Mouse (Mus musculus) lung, adult 18-20 months (tissue): ENCODE data around the gene Ywhag.

Experiments
- DNase-seq, 2 experiments: peaks; one replicate each; pipeline ENCODE4 v3.0.0; 2022; ENCODE audit warnings: mixed read lengths in 2 of 2

The Ywhag gene

GRCm38 (mm10) chr5:135950710-135951412, 16.4 kb upstream of the Ywhag start:
- peak; percentile 28 for DNase-seq

DNA sequence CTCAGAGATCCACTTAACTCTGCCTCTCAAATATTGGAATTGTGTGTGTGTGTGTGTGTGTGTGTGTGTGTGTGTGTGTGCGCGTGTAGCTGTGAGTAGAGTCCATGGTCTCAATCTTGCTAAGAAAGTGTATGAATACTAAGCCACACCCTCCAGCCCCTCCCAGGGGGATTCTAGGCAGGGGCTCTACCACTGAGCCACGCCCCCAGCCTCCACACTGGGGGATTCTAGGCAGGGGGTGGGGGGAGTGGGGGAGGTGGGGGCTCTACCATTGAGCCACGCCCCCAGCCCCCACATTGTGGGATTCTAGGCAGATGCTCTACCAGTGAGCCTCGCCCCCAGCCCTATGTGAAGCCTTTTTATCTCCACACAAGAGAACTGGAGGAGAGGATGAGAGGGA, 12.2 kb upstream of the Ywhag start:
- DNase-seq: no peak

- no peak for DNase-seq
Measured at GRCm38 (mm10) chr5:135945916-135946408, 11.5 kb upstream of the Ywhag start.

DNA sequence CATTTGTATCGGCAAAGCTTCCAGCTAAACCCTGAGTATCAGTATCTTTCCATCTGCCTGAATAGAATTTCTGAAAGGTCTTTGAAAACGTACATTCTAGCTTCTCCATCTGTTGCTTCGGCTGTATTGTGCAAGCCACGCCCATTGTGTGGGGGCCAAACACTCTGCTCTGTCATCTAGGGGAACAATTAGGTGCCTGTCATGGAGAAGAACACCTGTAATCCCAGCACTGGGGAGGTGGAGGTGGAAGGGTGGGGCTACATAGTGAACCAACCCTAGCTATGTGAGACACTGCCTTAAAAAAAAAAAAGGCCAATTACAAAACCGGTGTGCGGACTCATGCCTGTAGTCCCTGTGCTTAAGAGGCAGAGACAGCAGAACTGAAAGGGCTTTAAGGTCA, 8.3 kb upstream of the Ywhag start:
- DNase-seq: no peak

- no peak for DNase-seq
Measured at GRCm38 (mm10) chr5:135940587-135940986, 6.2 kb upstream of the Ywhag start.

- DNase-seq: no peak
Measured at GRCm38 (mm10) chr5:135935641-135936190, 1.3 kb upstream of the Ywhag start.

- DNase-seq: no peak
Measured at GRCm38 (mm10) chr5:135935176-135935523, 734 bp upstream of the Ywhag start.

GRCm38 (mm10) chr5:135933900-135934441, 445 bp downstream of the Ywhag start:
- peak; percentile 70 to 73 for DNase-seq

GRCm38 (mm10) chr5:135933222-135933899, 1.1 kb downstream of the Ywhag start:
- no peak for DNase-seq

GRCm38 (mm10) chr5:135932359-135932758, 2.1 kb downstream of the Ywhag start:
- DNase-seq: no peak

DNA sequence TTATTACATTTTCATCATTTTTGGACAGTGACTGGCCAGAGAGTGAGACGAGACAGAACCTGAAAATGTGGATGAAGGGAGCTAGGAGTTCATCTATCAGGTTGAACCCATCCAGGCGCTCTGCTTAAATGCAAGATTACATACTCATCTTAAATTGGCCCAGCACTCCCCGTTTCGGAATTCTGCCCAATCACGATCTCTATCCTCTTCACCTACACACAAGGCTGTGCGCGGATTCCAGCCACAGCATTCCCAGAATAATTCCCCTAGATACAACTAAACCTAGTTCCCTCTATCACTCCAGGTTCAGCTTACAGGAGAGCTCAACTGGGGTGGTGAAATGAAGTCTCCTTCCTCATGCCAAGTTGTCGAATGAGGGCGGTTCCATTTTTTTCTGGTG, 2.9 kb downstream of the Ywhag start:
- no peak for DNase-seq

DNA sequence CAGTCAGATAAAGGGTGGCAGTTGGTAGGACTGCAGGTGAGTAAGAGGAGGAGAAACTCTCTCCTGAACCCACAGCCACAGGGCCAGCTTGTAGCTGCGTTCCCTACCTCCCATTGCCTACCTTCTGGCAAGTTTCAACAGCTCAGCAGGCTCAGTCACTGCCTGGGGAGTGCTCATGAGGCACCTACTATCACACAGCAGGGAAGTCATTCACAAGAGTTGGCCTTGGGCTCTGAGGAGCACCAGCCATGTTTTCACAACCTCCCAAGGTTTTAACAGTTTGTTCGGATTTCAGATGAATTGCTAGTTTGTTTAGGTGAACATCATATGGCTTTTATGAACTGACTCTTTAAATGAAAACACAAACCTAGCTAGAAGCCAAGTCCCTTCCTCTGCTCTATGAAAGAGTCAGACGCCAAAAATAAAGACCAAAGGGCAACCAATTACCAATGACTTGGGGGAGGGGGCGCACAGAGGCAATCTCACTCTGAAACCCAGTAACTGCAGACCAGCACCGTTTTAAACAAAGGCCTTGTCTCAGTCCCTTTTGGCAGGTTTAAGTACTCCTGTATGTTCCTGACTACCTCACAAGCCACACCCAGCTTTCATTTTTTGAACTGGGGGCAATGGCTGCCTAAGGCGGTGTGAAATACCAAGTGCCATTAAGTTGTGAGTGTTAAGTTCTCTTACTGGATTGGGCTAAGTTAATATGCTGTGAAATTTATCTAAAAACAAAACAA, 4.6 kb downstream of the Ywhag start:
- DNase-seq: no peak

GRCm38 (mm10) chr5:135923901-135924300, 10.5 kb downstream of the Ywhag start:
- DNase-seq: no peak

- DNase-seq: no peak
Measured at GRCm38 (mm10) chr5:135919902-135920301, 14.5 kb downstream of the Ywhag start.

DNA sequence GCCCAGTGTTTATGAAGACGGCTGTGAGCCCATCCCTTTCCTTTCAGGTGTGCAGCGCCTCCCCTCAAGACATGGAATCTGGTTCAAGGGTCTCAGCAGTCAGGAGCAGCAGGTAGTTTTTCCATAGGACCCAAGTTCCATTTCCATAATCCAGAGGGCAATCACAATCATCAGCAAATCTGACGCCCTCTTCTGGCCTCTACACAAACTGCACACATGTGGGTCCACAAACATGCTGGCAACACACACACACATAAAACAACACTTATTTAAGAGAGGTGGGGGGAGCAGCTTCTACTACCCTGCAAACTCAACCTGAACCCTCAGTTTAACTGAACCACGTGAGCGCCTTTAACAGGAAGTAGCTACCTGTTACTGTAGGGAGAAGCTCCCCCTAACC, 15.8 kb downstream of the Ywhag start:
- DNase-seq: no peak

GRCm38 (mm10) chr5:135918059-135918437, 16.4 kb downstream of the Ywhag start:
- DNase-seq: no peak

- no peak for DNase-seq
Measured at GRCm38 (mm10) chr5:135917327-135918058, 16.9 kb downstream of the Ywhag start.

GRCm38 (mm10) chr5:135916601-135917000, 17.8 kb downstream of the Ywhag start:
- DNase-seq: no peak

DNA sequence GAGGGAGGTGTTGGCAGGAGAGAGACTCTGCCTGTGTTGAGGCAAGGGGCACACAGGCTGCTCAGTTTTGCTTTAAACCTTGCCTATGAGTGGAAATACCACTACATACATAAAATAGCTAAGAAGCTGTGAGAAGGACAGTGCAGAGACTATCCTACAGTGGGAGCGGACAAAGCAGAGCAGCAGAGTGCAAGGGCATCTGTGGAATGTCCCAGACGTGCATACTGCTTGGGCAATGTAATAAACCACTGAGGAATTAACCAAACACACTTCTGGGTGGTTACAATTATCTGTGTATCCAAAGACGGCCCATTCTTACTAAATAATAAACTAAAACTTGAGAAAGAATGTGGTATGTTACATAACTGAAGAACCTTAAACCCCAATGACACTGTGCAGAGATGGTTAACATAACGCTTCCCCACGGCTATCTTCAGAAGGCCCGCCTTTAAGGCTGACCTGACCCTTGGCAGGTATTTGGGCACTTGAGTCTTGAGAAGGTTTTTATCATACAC, 18.3 kb downstream of the Ywhag start:
- DNase-seq: no peak

- DNase-seq: peak; percentile 73 to 84
Measured at GRCm38 (mm10) chr5:135914156-135914555, 20.3 kb downstream of the Ywhag start.

DNA sequence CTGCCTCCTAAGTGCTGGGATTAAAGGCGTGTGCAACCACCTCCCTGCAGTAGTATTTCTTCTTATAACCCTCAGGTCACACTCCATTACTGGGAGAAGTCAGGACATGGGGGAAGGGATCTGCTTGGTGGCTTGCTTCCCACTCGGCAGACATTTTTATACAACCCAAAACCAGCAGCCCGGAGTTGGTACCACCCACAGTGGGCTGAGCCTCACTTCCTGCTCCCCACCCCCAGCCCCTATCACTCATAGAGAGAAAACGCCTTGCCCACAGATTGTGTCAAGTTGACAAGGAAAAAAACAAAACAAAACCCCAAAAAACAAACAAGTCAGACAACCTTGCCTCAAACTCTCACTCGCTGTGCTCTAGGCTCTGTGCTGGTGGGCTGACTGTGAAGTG, 21.2 kb downstream of the Ywhag start:
- DNase-seq: peak in 1 of 2 experiments; percentile 46

- no peak for DNase-seq
Measured at GRCm38 (mm10) chr5:135911633-135912220, 22.7 kb downstream of the Ywhag start.
